In genomic region chr4:133463184-133463583, GRCm38 (mm10) we compare ENCODE assay signal across 12 mouse cellular contexts. TPM values are rescaled to one million over a fixed set of nuclear protein-coding genes. Genes with fewer than 3 reads are reported as not detected.
A peak's percentile ranks its signal among the peaks of the same experiment; 100 is the strongest.
DNase-seq lines count a peak whose midpoint lies in the region; ATAC-seq and TF ChIP-seq lines count a peak whose summit lies in the region.
"Had no signal": no experiment of that assay in that cellular context is flagged by ENCODE, and none has a peak within 500 bp of the region (broad histone marks: within the 10 kb centered on the region; RNA-seq: fewer than 3 reads in every experiment).

No protein-coding gene starts in this region.

- WGBS in forebrain, embryonic 10.5 days = 70% methylated on average over 6 of the region's 6 CpGs
- WGBS in forebrain, postnatal 0 days = 56% methylated on average over 6 of the region's 6 CpGs
- WGBS in liver, adult 2 months = 65% methylated on average over 6 of the region's 6 CpGs
- 20% methylated on average over 6 of the region's 6 CpGs for WGBS in liver, embryonic 12.5 days (ENCODE audit: insufficient replicate concordance)
- 37% methylated on average over 6 of the region's 6 CpGs for WGBS in heart, embryonic 10.5 days

- peaks cover 16% of the 10 kb centered on the region for H3K27me3 ChIP-seq in forebrain, embryonic 10.5 days (ENCODE audit: poor library complexity, severe bottlenecking)
- H3K27me3 ChIP-seq in forebrain, postnatal 0 days (ENCODE audit: insufficient read depth, low read length) = peaks cover 6% of the 10 kb centered on the region; the same call in 1 of the 2 replicates
- no peaks in the 10 kb centered on the region for H3K27me3 ChIP-seq in liver, adult 2 months (ENCODE audit: control insufficient read depth, insufficient read depth, low read length)
- peaks cover 13% of the 10 kb centered on the region for H3K27me3 ChIP-seq in liver, embryonic 12.5 days (replicated peaks)
- peaks cover under 1% of the 10 kb centered on the region; the same call in 1 of the 2 replicates for H3K27me3 ChIP-seq in heart, embryonic 10.5 days (ENCODE audit: insufficient read depth, poor library complexity, severe bottlenecking)

- no peak overlapping the region for H3K4me2 ChIP-seq in forebrain, postnatal 0 days (ENCODE audit: low read depth)
- no peak overlapping the region for H3K4me2 ChIP-seq in liver, embryonic 12.5 days

- H3K9ac ChIP-seq in forebrain, postnatal 0 days = no peak overlapping the region
- no peak overlapping the region for H3K9ac ChIP-seq in liver, adult 2 months (ENCODE audit: low read depth, low read length)
- no peak overlapping the region for H3K9ac ChIP-seq in liver, embryonic 12.5 days

- H3K4me1 ChIP-seq in forebrain, embryonic 10.5 days = peaks cover 20% of the 10 kb centered on the region
- H3K4me1 ChIP-seq in forebrain, postnatal 0 days (ENCODE audit: insufficient read depth) = no peaks in the 10 kb centered on the region
- H3K4me1 ChIP-seq in liver, adult 2 months (ENCODE audit: control insufficient read depth, insufficient read depth, low read length) = 0 out of 2 replicates have a peak, but pooled peaks cover 2% of the 10 kb centered on the region
- H3K4me1 ChIP-seq in liver, embryonic 12.5 days = peaks cover 18% of the 10 kb centered on the region
- H3K4me1 ChIP-seq in heart, embryonic 10.5 days = peaks cover 47% of the 10 kb centered on the region

- no peaks in the 10 kb centered on the region for H3K79me2 ChIP-seq in liver, adult 2 months (ENCODE audit: control insufficient read depth, insufficient read depth, low read length)

- no peak overlapping the region for H3K4me3 ChIP-seq in forebrain, embryonic 10.5 days
- no peak overlapping the region for H3K4me3 ChIP-seq in forebrain, postnatal 0 days (ENCODE audit: low read depth, low read length)
- H3K4me3 ChIP-seq in liver, adult 2 months (ENCODE audit: insufficient read depth, low read depth, low read length) = no peak overlapping the region
- no peak overlapping the region for H3K4me3 ChIP-seq in liver, embryonic 12.5 days
- no peak overlapping the region for H3K4me3 ChIP-seq in heart, embryonic 10.5 days
- H3K4me3 ChIP-seq: erythroblast, embryonic 14.5 days had no signal

- H3K27ac ChIP-seq in forebrain, embryonic 10.5 days = 0 out of 2 replicates have a peak overlapping the region, but pooled peaks have one; percentile 16
- no peak overlapping the region for H3K27ac ChIP-seq in forebrain, postnatal 0 days (ENCODE audit: low read depth, low read length)
- H3K27ac ChIP-seq in liver, adult 2 months (replicated peaks; ENCODE audit: insufficient read depth, low read depth, low read length) = peak overlapping the region; percentile 85
- no peak overlapping the region for H3K27ac ChIP-seq in liver, embryonic 12.5 days
- H3K27ac ChIP-seq in heart, embryonic 10.5 days = peak overlapping the region; percentile 79

- no peak for DNase-seq in forebrain, embryonic 10.5 days (ENCODE audit: extremely low spot score, low spot score)
- DNase-seq in forebrain, postnatal 0 days = no peak
- no peak for DNase-seq in liver, adult 2 months (ENCODE audit: extremely low read depth, low read depth, low spot score)
- no peak for DNase-seq in heart, embryonic 10.5 days (ENCODE audit: low spot score)
- DNase-seq in kidney, postnatal 14 days = peak; percentile 37
- DNase-seq in urinary bladder, postnatal 4 days (ENCODE audit: low spot score in 2 of 2) = no peak
- DNase-seq: cerebellum, adult 2 months had no signal

- TF ChIP-seq POLR2A in liver, adult 2 months (IDR thresholded peaks at IDR 0.05; ENCODE audit: extremely low read depth, insufficient read depth, low read length) = no peak

- TF ChIP-seq CTCF in forebrain, postnatal 0 days (IDR thresholded peaks at IDR 0.05; ENCODE audit: low read depth) = no peak
- TF ChIP-seq CTCF in liver, adult 2 months (IDR thresholded peaks at IDR 0.05; ENCODE audit: low read depth, low read length) = no peak

- H3K36me3 ChIP-seq in forebrain, embryonic 10.5 days (replicated peaks) = no peaks in the 10 kb centered on the region
- no peaks in the 10 kb centered on the region for H3K36me3 ChIP-seq in forebrain, postnatal 0 days (ENCODE audit: insufficient read depth)
- H3K36me3 ChIP-seq in liver, adult 2 months (ENCODE audit: control insufficient read depth, insufficient read depth, low read length) = no peaks in the 10 kb centered on the region
- H3K36me3 ChIP-seq in liver, embryonic 12.5 days = no peaks in the 10 kb centered on the region
- H3K36me3 ChIP-seq in heart, embryonic 10.5 days = no peaks in the 10 kb centered on the region

- H3K9me3 ChIP-seq in forebrain, embryonic 10.5 days = no peaks in the 10 kb centered on the region
- H3K9me3 ChIP-seq in forebrain, postnatal 0 days (ENCODE audit: low read length) = no peaks in the 10 kb centered on the region
- no peaks in the 10 kb centered on the region for H3K9me3 ChIP-seq in liver, embryonic 12.5 days (replicated peaks)
- H3K9me3 ChIP-seq in heart, embryonic 10.5 days = no peaks in the 10 kb centered on the region

- no peak for ATAC-seq in forebrain, postnatal 0 days
- no peak for ATAC-seq in liver, embryonic 12.5 days
- no peak for ATAC-seq in CD4-positive, CD25-positive, alpha-beta regulatory T cell, adult 4 months

RNA-seq across cellular contexts. Expression of gene Tent5b, which starts 16.7 kb away (rescaled TPM):
- 0.71 and 1.2 TPM in 2 replicates for polyA plus RNA-seq in forebrain, embryonic 10.5 days (2016; fragmentation: Nextera tagmentation; extraction: Ambion mirVana)
- 0.23 and 0.62 TPM in 2 replicates for total RNA-seq in forebrain, postnatal 0 days (2014; rRNA removed)
- 0.31 TPM in 2 replicates for polyA plus RNA-seq in forebrain, postnatal 0 days (2015; fragmentation: Nextera tagmentation; extraction: Ambion mirVana)
- 0.07 and 0.09 TPM in 2 replicates for total RNA-seq in liver, adult 2 months (2014; rRNA removed)
- polyA plus RNA-seq in liver, adult 2 months (2012; rRNA removed) = 0.06 and 0.16 TPM in 2 replicates
- 0.06 TPM in 1 of 2 replicates, not detected in the other for polyA plus RNA-seq in liver, embryonic 12.5 days (2016; fragmentation: Nextera tagmentation; extraction: Ambion mirVana)
- polyA plus RNA-seq in heart, embryonic 10.5 days (2016; fragmentation: Nextera tagmentation; extraction: Ambion mirVana) = 0.90 and 1.5 TPM in 2 replicates
- polyA plus RNA-seq in CD4-positive, CD25-positive, alpha-beta regulatory T cell, adult 4 months (2017; shearing (Covaris generic)) = not detected
- total RNA-seq: hematopoietic stem cell, adult 5-6 weeks had no signal
- polyA plus RNA-seq: erythroblast, embryonic 14.5 days had no signal

RNA-seq across cellular contexts. Expression of gene Trnp1, which starts 35.2 kb away (rescaled TPM):
- 0.36 and 0.48 TPM in 2 replicates for polyA plus RNA-seq in forebrain, embryonic 10.5 days (2016; fragmentation: Nextera tagmentation; extraction: Ambion mirVana)
- total RNA-seq in forebrain, postnatal 0 days (2014; rRNA removed) = 25.7 and 32.1 TPM in 2 replicates
- polyA plus RNA-seq in forebrain, postnatal 0 days (2015; fragmentation: Nextera tagmentation; extraction: Ambion mirVana) = 14.3 and 17.7 TPM in 2 replicates
- total RNA-seq in liver, adult 2 months (2014; rRNA removed) = not detected in 2 replicates
- polyA plus RNA-seq in liver, adult 2 months (2012; rRNA removed) = 0.05 and 0.10 TPM in 2 replicates
- 0.14 and 0.27 TPM in 2 replicates for polyA plus RNA-seq in liver, embryonic 12.5 days (2016; fragmentation: Nextera tagmentation; extraction: Ambion mirVana)
- polyA plus RNA-seq in heart, embryonic 10.5 days (2016; fragmentation: Nextera tagmentation; extraction: Ambion mirVana) = 0.60 and 0.96 TPM in 2 replicates
- polyA plus RNA-seq in CD4-positive, CD25-positive, alpha-beta regulatory T cell, adult 4 months (2017; shearing (Covaris generic)) = not detected
- total RNA-seq: hematopoietic stem cell, adult 5-6 weeks had no signal
- polyA plus RNA-seq: erythroblast, embryonic 14.5 days had no signal

RNA-seq across cellular contexts. Expression of gene Kdf1, which starts 55.6 kb away (rescaled TPM):
- polyA plus RNA-seq in forebrain, embryonic 10.5 days (2016; fragmentation: Nextera tagmentation; extraction: Ambion mirVana) = 4.1 and 4.8 TPM in 2 replicates
- total RNA-seq in forebrain, postnatal 0 days (2014; rRNA removed) = 0.23 TPM in 1 of 2 replicates, not detected in the other
- polyA plus RNA-seq in forebrain, postnatal 0 days (2015; fragmentation: Nextera tagmentation; extraction: Ambion mirVana) = 0.40 and 0.92 TPM in 2 replicates
- total RNA-seq in liver, adult 2 months (2014; rRNA removed) = 1.7 and 2.5 TPM in 2 replicates
- polyA plus RNA-seq in liver, adult 2 months (2012; rRNA removed) = 6.9 and 7.4 TPM in 2 replicates
- 0.26 and 0.44 TPM in 2 replicates for polyA plus RNA-seq in liver, embryonic 12.5 days (2016; fragmentation: Nextera tagmentation; extraction: Ambion mirVana)
- 1.6 and 4.0 TPM in 2 replicates for polyA plus RNA-seq in heart, embryonic 10.5 days (2016; fragmentation: Nextera tagmentation; extraction: Ambion mirVana)
- polyA plus RNA-seq in CD4-positive, CD25-positive, alpha-beta regulatory T cell, adult 4 months (2017; shearing (Covaris generic)) = under 1 TPM in 1 of 2 experiments, not detected in 1; 0.58 TPM
- total RNA-seq: hematopoietic stem cell, adult 5-6 weeks; left cerebral cortex, postnatal 25 days had no signal
- polyA plus RNA-seq: cerebellum, adult 2 months; erythroblast, embryonic 14.5 days had no signal

Comparison
In these comparisons a context has a peak if more than half of its experiments do, and no peak if none do; other contexts are left out.
1. H3K27ac ChIP-seq: peak in forebrain, embryonic 10.5 days (single experiment), liver, adult 2 months (single experiment) and heart, embryonic 10.5 days (single experiment); none in forebrain, postnatal 0 days (single experiment) and liver, embryonic 12.5 days (single experiment).